Mouse (Mus musculus) stomach, postnatal 0 days (tissue): ENCODE measurements at regions not wholly inside any gene's neighbourhood (a gene's known extent, or its start where the extent isn't known, plus 50 kb on each side); places are given as distances from the start of the nearest gene placed in this dataset.

Experiments
- CTCF ChIP-seq: IDR thresholded peaks from 2 replicates; pipeline ENCODE4 v1.5.1; 2016; ENCODE audit warnings: antibody characterized with exemption, low read depth, mild to moderate bottlenecking, moderate library complexity
- EP300 ChIP-seq: optimal IDR thresholded peaks from 2 replicates; pipeline ENCODE3; 2016; ENCODE audit warnings: antibody characterized with exemption

GRCm38 (mm10) chr2:166510776-166511175 is 202.9 kb downstream of the Prex1 start:
- TF ChIP-seq CTCF (no peak), EP300 (no peak)
